Mouse (Mus musculus) 416B (cell line): ENCODE measurements at regions not wholly inside any gene's neighbourhood (a gene's known extent, or its start where the extent isn't known, plus 50 kb on each side); places are given as distances from the start of the nearest gene placed in this dataset.

Source experiments
- DNase-seq: peaks from one replicate; pipeline ENCODE4 v3.0.0; 2011; ENCODE audit warnings: low read depth

GRCm38 (mm10) chr10:17076186-17076585 is 646.8 kb upstream of the Cited2 start:
- DNase-seq: no peak

DNA sequence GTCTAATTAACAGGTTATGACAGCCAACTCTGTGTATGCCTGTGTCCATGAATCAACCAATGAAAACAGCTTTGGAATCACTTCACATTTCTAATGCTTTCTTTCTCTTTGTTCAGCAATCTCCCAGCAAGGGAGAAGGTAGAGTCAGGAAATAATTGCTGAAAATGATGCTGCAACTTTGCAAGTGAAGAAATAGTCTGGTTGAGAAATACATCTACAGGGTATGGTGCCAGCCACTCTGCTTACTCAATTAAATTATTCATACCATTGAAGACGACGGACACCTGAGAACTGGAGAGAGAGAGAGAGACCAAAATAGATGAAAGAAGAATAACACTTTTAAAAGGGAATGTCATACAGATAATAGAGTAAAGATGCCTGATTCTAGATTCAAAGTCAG is 645.4 kb upstream of the Cited2 start:
- peak; percentile 59 for DNase-seq

GRCm38 (mm10) chr10:17080818-17081217 is 642.2 kb upstream of the Cited2 start:
- DNase-seq: peak; percentile 13

GRCm38 (mm10) chr10:17082926-17083325 is 640.1 kb upstream of the Cited2 start:
- DNase-seq: peak; percentile 24

GRCm38 (mm10) chr10:17102065-17102464 is 621.0 kb upstream of the Cited2 start:
- no peak for DNase-seq

GRCm38 (mm10) chr10:17103416-17103815 is 619.6 kb upstream of the Cited2 start:
- no peak for DNase-seq

GRCm38 (mm10) chr10:17106831-17107230 is 616.2 kb upstream of the Cited2 start:
- peak; percentile 42 for DNase-seq

DNA sequence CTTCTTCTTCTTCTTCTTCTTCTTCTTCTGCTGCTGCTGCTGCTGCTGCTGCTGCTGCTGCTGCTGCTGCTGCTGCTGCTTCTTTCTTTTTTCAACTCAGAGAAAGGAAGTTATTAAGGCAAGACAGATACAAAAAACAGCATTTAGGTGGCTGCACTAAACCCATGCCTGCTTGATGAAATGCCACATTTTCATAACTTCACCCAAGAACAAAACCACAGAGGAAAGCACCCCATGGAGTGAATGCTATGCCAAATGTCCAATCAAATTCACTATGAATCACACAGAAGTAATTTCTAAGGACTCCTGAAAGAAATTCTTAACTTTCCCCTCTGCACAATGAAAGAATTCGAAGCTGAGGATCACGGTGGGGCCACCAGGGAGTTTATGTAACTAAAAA is 611.9 kb upstream of the Cited2 start:
- DNase-seq: peak; percentile 51

DNA sequence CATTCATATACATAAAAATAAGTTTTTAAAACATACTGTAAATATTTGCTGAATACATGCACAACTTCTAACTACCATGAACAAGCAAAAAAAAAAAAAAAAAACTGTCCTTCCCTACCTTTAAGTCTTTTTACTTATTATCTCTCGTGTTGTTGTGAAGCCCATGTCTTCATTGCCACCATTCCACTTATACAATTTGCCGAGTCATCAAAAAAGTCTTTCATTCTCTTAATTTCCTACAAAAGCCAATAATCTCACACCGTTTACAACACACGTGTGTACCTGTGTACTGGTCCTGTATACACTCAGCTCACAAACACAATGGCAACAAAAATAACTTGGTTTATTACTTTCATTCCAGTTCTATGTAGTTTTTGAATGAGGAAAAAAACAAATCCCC is 608.2 kb upstream of the Cited2 start:
- no peak for DNase-seq

DNA sequence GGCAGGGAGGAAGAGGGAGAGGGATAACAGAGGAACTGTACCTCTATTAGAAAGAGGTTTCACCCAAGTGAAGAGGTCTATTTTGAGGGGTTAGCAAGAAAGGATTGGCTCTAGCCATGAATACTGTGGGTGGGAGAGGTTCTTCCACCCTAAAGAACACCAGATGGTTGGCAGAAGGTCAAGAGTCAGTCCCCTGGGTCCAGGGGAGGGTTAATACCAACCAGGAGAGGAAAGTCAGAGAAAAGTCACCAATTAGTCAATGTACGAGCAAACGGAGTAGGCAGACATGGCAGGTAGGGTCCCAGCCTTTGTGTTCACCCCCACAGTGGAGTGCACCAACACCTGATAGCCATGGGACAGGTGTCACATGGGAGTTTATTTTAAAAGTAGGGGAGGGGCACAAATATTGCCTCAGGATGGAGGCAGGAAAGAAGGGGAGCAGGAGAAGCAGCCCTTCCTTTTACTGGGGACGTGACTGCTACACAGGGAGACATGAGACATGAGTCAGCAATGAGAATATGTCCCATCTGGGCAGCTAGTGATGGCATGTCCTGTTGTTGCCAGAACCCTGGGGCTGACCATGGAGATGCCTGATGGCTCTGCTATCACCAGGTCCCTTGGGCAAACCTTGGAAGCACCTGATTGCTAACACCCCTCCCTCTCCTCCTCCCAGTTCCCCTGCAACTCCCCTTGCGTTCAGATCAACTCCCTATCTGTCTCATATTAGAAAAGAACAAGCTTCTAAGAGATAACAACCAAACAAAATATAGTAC is 593.4 kb upstream of the Cited2 start:
- no peak for DNase-seq

GRCm38 (mm10) chr10:17130661-17131060 is 592.4 kb upstream of the Cited2 start:
- no peak for DNase-seq

DNA sequence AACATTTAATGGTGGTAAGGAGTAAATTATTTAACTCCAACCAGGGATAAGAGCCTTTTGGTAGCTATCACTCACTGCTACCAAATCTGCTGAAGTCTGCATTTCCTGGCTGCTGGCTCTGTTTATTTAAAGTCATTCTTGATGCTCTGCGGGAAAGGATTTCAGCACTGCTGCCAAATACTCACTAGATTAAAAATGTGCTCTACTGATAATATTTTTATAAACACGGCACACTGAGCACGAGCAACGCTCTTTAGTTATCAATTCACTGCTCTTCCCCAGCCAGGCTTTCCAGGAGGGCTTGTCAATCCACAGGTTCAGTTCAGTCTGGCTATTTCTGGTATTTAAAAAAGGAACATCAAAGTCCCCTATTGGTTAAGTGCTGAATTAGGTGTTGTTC is 591.3 kb upstream of the Cited2 start:
- no peak for DNase-seq

GRCm38 (mm10) chr10:17175385-17175784 is 547.6 kb upstream of the Cited2 start:
- DNase-seq: no peak

DNA sequence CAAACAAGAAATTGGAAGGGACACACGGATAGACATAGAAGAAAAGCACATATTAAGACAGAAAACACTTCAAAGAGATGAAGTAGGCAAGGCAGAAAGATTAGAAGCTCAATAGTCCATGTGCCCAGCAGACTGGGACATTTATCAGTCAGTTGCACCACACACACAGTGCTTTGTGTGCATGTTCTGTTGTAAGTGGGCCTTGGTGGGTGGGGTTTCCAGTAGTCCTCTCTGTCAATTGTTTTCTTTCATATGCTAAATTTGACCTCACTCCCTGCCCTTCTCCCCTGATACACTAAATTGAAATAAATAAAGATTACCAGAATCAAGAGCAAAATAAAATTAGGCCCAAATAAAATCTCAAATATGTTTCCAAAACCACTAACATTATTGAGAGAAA is 546.0 kb upstream of the Cited2 start:
- no peak for DNase-seq

DNA sequence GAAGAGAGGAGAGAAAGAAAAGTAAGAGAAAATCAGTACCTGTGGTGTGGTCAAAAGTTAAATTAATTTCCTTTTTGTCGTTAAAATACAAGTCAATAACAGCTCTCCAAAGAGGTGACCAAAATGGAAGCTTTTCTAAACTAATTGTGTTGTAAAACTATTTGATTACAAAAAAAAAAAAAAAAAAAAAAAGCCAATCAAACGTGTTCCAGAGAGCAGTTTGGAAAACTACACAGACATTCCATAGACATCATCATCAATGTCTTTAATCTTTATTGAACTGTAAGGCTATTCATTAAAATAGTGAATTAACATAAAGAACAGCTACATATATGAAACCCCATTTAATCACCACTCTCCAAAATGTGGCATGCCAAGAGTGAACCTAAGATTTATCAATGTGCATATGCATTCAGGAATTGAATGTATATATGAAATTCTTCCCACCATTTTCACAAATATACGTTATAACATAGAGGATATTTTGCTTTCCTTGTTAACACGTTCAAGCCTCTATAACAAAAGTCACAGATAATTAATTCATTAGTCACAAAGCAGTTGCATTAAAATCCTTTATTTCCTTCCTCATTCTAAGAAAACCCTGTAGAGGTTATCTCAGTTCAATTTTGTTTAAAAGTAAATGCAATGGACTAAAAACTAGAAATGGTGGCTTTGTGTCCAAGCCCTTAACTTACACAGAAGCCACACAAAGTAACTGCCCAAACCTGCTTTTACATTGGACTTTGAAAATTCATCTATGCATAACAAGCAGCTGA is 545.3 kb upstream of the Cited2 start:
- no peak for DNase-seq

DNA sequence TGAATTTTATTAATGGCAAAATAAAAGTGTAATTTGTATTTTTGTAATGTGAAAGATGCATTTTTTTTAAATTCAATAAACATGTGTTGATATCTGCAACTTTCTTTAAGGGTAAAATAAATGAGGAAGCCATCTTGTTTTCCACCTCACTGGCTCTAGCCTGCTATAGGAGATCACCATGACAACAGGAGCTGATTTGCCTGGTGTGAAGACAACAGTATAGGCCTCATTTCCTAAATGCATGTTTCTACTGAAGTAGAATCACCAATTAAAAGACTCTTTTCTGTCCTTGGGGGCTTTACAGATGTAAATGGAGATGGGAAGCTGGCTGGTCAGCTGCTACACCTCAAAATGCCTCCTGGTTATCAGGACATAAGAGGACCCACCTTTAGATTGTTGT is 544.4 kb upstream of the Cited2 start:
- DNase-seq: no peak

DNA sequence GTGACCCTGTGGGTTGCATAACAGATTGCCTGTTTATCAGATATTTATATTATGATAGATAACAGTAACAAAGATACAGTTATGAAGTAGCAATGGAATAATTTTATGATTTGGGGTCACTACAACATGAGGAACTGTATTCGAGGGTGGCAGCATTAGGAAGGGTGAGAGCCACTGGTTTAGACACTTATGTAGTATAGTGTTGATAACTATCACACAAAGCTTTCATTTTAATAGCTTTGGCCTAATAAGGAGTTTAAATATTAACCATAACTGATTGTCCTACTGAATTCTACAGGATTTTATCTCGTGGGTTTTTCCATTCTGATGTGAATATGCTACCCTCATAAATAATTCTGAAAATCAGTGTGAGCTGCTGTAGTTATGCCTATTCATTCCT is 538.6 kb upstream of the Cited2 start:
- no peak for DNase-seq

DNA sequence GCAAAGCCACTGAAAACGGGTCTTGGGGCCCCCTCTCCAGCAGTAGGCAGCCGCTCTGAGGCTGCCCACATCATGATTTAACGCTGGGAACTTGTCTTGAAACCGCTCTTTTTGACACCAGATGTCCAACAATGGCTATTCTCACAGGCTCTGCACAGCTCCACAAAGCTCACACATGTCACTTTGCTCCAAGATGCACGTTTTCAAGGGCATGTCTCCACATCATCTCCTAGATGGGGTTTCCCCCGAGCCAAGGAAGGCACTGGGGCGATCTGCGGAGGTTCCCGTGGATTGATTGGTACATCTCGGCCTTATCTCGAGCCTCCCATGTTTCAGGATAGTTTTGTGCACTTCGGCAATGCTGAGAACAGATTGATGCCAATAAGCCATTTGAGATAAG is 526.8 kb upstream of the Cited2 start:
- DNase-seq: no peak

- DNase-seq: no peak
Observed at GRCm38 (mm10) chr10:17196636-17197035, 526.4 kb upstream of the Cited2 start.

DNA sequence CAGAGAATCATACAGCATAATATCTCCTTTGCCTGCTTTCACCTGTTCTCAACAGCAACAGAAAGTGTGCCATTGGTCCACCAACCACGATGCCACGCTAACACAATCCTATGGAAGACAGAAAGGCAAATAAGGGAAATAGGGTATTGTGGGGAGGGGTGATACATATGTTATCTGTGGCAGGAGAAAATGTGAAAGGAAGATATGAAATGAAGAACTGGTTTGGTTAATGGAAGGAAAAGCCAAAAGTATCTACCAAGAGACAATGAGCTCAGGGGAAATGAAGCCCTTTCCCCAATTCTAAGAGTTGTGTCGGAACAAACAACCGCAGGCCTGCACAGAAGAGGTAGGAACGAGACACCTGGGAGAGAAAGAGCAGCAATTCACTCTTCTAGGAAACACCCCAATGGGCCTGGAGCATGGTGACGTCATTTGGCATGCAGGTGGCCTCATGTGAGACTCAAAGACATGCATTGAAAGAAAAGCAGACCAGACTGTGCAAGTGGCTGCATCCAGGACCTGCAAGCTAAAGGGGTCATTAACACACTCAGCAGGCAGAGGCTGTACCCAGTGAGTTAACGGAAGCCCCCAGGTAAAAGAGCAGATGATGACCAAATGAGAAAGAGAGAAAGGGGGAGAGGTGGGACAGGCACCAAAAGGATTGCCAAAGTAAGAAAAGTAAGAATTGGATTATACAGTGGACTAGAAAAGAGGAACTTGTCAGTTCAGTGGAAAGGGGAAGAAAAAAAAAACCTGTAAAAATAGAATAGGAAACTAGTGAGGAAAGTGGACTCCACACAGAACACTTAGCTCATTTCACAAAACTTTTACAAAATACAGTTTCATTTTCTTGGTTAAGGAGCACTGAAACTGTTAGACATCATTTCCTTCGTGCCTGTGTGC is 522.2 kb upstream of the Cited2 start:
- DNase-seq: peak; percentile 78

GRCm38 (mm10) chr10:17201427-17201745 is 521.6 kb upstream of the Cited2 start:
- DNase-seq: no peak

DNA sequence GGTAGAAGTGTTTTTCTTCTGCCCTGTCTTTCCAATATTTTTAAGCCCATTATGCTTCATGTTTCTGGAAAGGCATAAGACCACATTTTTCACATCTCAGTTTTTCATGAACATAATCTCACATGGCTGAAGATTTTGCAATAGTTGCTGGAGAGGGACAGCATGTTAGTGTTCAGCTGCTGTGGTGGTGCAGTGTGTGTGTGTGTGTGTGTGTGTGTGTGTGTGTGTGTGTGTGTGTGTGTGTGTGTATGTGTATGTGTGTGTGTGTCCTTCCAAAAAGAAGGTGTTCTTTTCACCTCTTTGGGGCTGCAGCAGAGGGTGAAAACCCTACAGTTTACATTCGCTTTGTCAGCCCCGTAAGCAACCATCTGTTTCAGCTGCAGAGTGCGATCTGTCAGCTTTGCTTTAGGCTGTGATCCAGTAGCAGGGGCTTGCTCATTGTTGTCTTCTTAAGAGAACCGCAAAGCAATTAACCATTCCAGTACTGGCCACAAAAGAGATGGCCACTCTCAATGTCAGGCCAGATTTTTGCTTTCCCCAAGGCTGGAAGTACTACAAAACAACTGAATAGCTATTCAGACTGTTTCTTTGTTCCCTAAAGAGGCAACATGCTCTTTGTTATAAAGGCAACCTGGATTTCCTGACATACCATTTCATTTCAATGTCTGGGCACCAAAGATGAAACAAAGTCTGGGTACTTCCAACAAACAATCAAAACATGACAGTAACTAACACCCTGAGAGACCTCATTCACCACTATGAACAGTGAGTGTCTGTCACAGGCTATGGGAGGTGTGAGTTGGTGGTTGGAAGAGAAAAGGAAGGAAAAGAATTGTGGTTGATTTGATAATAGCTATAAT is 520.2 kb upstream of the Cited2 start:
- DNase-seq: no peak
